Mouse (Mus musculus): ENCODE measurements around the gene Ap1b1. TPM values are rescaled to one million over a fixed set of nuclear protein-coding genes. Genes with fewer than 3 reads are reported as not detected.

Ap1b1 gene
- 56.7 and 59.0 TPM in 2 replicates for polyA plus RNA-seq (2015; fragmentation: Nextera tagmentation; extraction: Ambion mirVana)

GRCm38 (mm10) chr11:4986695-4987486 lies at the start of gene Ap1b1:
TSS of gene Ap1b1 (plus strand) at chr11:4986824.
- peak; percentile 96 for DNase-seq (ENCODE audit: low spot score)

- no peak for DNase-seq (ENCODE audit: low spot score)
These were observed 40.1 kb upstream of the Ap1b1 start for GRCm38 (mm10) chr11:4946530-4946929.

GRCm38 (mm10) chr11:4946947-4947812 lies 39.4 kb upstream of the Ap1b1 start:
- peak; percentile 84 for DNase-seq (ENCODE audit: low spot score)

GRCm38 (mm10) chr11:4947813-4948174 lies 38.8 kb upstream of the Ap1b1 start, which contains the start of gene Nefh:
TSS of gene Nefh (minus strand) at chr11:4948064.
- DNase-seq (ENCODE audit: low spot score) = peak; percentile 12

GRCm38 (mm10) chr11:4948792-4949191 lies 37.8 kb upstream of the Ap1b1 start:
- no peak for DNase-seq (ENCODE audit: low spot score)

- DNase-seq (ENCODE audit: low spot score) = peak; percentile 43
These were observed 37.2 kb upstream of the Ap1b1 start for GRCm38 (mm10) chr11:4949256-4950044.

- DNase-seq (ENCODE audit: low spot score) = no peak
These were observed 33.2 kb upstream of the Ap1b1 start for GRCm38 (mm10) chr11:4953401-4953800.

GRCm38 (mm10) chr11:4953918-4954317 lies 32.7 kb upstream of the Ap1b1 start:
- no peak for DNase-seq (ENCODE audit: low spot score)

GRCm38 (mm10) chr11:4963099-4963808 lies 23.4 kb upstream of the Ap1b1 start:
- no peak for DNase-seq (ENCODE audit: low spot score)

- no peak for DNase-seq (ENCODE audit: low spot score)
These were observed 20.3 kb upstream of the Ap1b1 start for GRCm38 (mm10) chr11:4966325-4966724.

- DNase-seq (ENCODE audit: low spot score) = no peak
These were observed 19.7 kb upstream of the Ap1b1 start for GRCm38 (mm10) chr11:4966888-4967287.

- DNase-seq (ENCODE audit: low spot score) = no peak
These were observed 19.1 kb upstream of the Ap1b1 start for GRCm38 (mm10) chr11:4967549-4967948.

GRCm38 (mm10) chr11:4968376-4968775 lies 18.2 kb upstream of the Ap1b1 start:
- no peak for DNase-seq (ENCODE audit: low spot score)

GRCm38 (mm10) chr11:4972967-4973870 lies 13.4 kb upstream of the Ap1b1 start:
- peak; percentile 80 for DNase-seq (ENCODE audit: low spot score)

GRCm38 (mm10) chr11:4973871-4974256 lies 12.8 kb upstream of the Ap1b1 start:
- no peak for DNase-seq (ENCODE audit: low spot score)

- no peak for DNase-seq (ENCODE audit: low spot score)
These were observed 12.1 kb upstream of the Ap1b1 start for GRCm38 (mm10) chr11:4974376-4975122.

GRCm38 (mm10) chr11:4975623-4976022 lies 11.0 kb upstream of the Ap1b1 start:
- peak; percentile 86 for DNase-seq (ENCODE audit: low spot score)

GRCm38 (mm10) chr11:4983010-4983409 lies 3.6 kb upstream of the Ap1b1 start:
- DNase-seq (ENCODE audit: low spot score) = no peak

GRCm38 (mm10) chr11:4983538-4983937 lies 3.1 kb upstream of the Ap1b1 start:
- no peak for DNase-seq (ENCODE audit: low spot score)
